Mouse (Mus musculus) E14TG2a.4 (cell line): ENCODE measurements around the gene Rbm33.

ENCODE experiments used
- H3K27me3 ChIP-seq: 2 replicates; pipeline ENCODE4 v1.6.1; 2014; ENCODE audit warnings: low read length, control low read depth; ENCODE audit not compliant: insufficient read depth
- H3K36me3 ChIP-seq: 2 replicates; pipeline ENCODE4 v1.6.1; 2014; ENCODE audit warnings: low read length, control low read depth; ENCODE audit not compliant: insufficient read depth
- H3K4me1 ChIP-seq: replicated peaks from 2 replicates; pipeline ENCODE4 v1.6.1; 2014; ENCODE audit warnings: low read depth, low read length, control low read depth
- H3K4me3 ChIP-seq: replicated peaks from 2 replicates; pipeline ENCODE4 v1.5.1; 2014; ENCODE audit warnings: mild to moderate bottlenecking, low read length
- H3K9me3 ChIP-seq: 2 replicates; pipeline ENCODE4 v1.6.1; 2014; ENCODE audit warnings: low read length, control low read depth
- CTCF ChIP-seq: conservative IDR thresholded peaks from 2 replicates; pipeline ENCODE4 v1.5.1; 2014; ENCODE audit warnings: low read length
- NANOG ChIP-seq: IDR thresholded peaks from 2 replicates; pipeline ENCODE4 v1.6.1; 2014; ENCODE audit warnings: borderline replicate concordance, low read length, mixed read lengths
- POU5F1 ChIP-seq: IDR thresholded peaks from 2 replicates; pipeline ENCODE4 v1.6.1; 2014; ENCODE audit warnings: low read length, borderline replicate concordance

Rbm33 gene

DNA sequence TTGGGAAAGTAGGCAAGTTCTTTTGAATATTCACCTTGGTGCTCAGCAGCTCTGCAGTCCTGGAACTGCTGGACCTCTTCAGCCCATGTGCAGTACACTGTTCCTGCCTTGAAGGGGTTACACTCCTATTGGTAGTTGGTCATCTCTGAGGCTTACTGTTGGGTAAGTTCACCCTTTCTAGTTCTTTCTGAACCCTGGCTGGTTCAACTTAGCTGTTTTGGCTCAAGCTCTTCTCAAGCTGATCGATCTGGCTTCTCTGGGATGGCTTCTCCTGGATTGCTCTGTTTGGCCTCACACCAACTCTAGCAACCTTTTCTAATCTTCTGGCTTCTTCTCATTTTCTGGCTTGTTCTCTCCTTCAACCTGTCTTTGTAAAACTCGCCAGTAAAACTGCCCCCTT, 1.8 kb downstream of the Rbm33 start:
- TF ChIP-seq NANOG (no peak), CTCF (no peak), POU5F1 (no peak)
- H3K36me3 ChIP-seq, result peaks cover 28% of the 10 kb centered on the region
- H3K4me3 ChIP-seq, result peak overlapping the region; percentile 92
- peaks cover 49% of the 10 kb centered on the region for H3K4me1 ChIP-seq
- H3K27me3 ChIP-seq, result no peaks in the 10 kb centered on the region
- no peaks in the 10 kb centered on the region for H3K9me3 ChIP-seq

DNA sequence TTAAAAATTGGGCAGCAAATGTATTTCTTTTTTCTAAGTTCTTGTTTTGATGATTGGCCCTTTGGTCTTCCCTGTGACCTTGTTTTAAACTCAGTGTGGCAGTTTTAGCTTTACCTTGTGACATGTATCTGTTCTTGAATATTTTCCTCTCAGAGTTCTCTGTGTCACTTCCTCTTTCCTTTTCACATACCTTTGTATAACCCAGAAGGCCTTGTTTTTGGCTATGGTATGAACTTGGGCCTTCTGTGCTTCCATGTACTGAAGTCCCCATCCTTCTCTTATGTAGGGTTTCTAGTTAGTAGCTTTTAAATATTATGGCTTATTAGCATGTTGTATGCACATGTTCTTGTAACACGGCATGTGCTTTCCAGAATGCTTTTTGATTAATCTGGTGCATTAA, 4.8 kb downstream of the Rbm33 start:
- peaks cover 28% of the 10 kb centered on the region for H3K36me3 ChIP-seq
- no peak overlapping the region for H3K4me3 ChIP-seq
- H3K27me3 ChIP-seq, result no peaks in the 10 kb centered on the region
- TF ChIP-seq POU5F1 (no peak), CTCF (no peak), NANOG (no peak)
- H3K9me3 ChIP-seq, result no peaks in the 10 kb centered on the region
- peaks cover 68% of the 10 kb centered on the region for H3K4me1 ChIP-seq

DNA sequence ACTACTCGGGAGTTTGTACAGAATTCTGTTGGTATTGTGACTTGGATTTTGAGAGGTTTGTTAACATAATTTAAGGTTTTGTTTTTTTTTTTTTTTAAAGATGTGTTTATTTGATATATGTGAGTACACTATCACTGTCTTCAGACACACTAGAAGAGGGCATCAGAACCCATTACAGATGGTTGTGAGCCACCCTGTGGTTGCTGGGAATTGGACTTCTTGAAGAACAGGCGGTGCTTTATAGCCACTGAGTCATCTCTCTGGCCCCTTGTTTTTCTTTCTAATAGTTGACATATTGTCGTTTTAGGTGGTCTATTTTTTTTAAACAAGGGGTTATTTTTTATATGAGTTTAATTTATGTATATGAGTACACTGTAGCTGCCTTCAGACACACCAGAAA, 5.3 kb downstream of the Rbm33 start:
- peaks cover 72% of the 10 kb centered on the region for H3K4me1 ChIP-seq
- H3K4me3 ChIP-seq, result no peak overlapping the region
- no peaks in the 10 kb centered on the region for H3K9me3 ChIP-seq
- TF ChIP-seq CTCF (no peak), POU5F1 (no peak), NANOG (no peak)
- H3K36me3 ChIP-seq, result peaks cover 28% of the 10 kb centered on the region
- no peaks in the 10 kb centered on the region for H3K27me3 ChIP-seq

DNA sequence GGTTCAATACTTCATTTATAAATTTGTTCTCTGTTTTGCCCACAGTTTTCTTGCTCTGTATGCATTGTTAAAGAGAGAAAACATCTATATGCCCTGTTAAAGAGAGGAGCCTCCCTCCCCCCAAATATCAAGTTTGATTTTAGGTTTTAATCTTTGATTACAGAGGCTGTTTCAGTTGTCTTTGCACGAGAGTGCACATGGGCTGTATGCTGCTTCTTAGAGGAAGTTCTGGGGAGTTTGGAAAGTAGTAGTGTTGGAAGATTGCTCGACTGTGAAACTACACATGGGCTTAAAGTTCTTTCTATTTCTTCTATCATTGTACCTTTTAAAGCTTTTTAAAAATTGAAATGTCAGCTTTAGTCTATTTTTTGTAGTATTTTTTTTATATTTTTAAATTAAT, 6.9 kb downstream of the Rbm33 start:
- Histone ChIP-seq H3K36me3 (peaks cover 25% of the 10 kb centered on the region), H3K9me3 (no peaks in the 10 kb centered on the region), H3K4me1 (peaks cover 72% of the 10 kb centered on the region), H3K4me3 (no peak overlapping the region), H3K27me3 (no peaks in the 10 kb centered on the region)
- no peak for TF ChIP-seq NANOG

DNA sequence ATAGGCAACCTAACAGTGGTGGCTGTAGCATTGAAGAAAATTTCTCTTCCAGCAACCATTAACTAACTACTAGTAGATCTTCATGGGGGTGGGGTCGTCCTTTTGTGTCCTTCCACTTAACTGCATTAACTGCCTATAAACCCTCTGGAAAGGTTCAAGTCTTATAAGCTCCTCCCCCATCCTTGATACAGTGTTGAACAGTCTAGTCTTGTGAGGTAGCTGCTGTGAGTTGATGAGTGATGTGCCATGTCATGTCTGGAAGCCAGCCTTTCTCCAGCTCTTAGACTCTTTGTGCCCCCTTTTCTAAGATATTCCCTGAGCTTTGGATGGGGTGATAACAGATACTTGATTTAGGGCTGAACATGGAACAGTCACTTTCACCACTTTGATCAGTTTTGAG, 7.5 kb downstream of the Rbm33 start:
- Histone ChIP-seq H3K4me3 (no peak overlapping the region), H3K36me3 (peaks cover 20% of the 10 kb centered on the region), H3K9me3 (no peaks in the 10 kb centered on the region), H3K4me1 (peaks cover 73% of the 10 kb centered on the region), H3K27me3 (no peaks in the 10 kb centered on the region)
- no peak for TF ChIP-seq CTCF
- TF ChIP-seq NANOG, result no peak
- no peak for TF ChIP-seq POU5F1

DNA sequence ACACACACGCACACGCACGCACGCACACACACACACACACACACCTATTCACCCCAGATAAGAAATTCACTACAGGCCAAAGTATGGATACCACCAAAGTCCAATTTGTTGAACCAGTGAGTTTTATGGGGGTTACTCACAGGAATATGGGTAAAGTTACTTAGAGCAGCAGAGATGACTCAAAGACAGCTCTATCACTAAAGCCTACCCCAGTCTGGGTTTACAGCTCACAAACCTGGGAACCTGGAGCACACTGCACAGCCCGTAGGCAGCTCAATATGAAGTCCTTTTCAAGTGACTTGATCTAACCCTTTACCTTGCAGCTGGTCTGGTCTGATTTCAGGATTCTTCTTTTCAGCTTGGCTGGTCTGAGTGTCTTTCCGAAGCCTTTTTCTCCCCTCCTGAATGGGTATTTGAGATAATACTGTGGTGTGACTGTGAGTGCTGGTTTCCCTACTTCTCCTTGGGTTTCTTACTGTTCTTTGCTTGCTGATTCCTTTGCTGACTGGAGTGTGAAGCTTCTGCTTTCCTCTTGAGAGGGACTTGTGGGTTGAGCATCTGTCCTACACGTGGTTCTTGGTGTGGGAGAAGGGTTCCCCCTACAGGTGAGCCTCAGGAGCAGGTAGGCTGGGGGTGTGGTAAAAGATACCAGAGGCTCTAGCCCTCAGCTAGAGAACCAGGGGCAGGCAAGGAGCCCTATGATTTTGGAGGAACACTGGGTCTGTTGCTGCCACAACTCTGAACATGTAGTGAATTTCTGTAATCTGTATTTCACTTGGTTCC, 12.3 kb downstream of the Rbm33 start:
- TF ChIP-seq CTCF (peak; percentile 67), POU5F1 (no peak)
- Histone ChIP-seq H3K4me3 (no peak overlapping the region), H3K9me3 (no peaks in the 10 kb centered on the region), H3K36me3 (peaks cover 34% of the 10 kb centered on the region), H3K4me1 (peaks cover 41% of the 10 kb centered on the region), H3K27me3 (no peaks in the 10 kb centered on the region)

DNA sequence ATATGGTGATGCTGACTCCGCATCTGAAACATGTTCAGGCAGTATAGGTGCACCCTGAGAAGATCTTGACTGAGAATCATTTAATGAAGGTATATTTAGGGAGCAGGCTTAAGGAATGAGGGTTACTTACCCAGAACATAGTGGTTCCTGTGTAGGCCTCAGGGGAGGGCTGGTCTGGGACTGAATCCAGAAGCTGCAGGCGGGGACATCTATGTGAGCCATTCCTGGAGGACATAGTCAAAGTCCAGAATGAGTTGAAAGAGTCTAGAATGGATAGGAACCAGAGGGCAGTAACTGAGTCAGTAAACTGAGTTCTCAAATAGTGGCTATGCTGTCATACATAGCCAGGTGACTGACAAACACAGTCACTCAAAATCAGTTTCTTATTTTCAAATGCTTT, 16.8 kb downstream of the Rbm33 start:
- TF ChIP-seq POU5F1, result no peak
- Histone ChIP-seq H3K36me3 (peaks cover 76% of the 10 kb centered on the region), H3K9me3 (no peaks in the 10 kb centered on the region), H3K4me1 (peaks cover 9% of the 10 kb centered on the region), H3K4me3 (no peak overlapping the region), H3K27me3 (no peaks in the 10 kb centered on the region)

DNA sequence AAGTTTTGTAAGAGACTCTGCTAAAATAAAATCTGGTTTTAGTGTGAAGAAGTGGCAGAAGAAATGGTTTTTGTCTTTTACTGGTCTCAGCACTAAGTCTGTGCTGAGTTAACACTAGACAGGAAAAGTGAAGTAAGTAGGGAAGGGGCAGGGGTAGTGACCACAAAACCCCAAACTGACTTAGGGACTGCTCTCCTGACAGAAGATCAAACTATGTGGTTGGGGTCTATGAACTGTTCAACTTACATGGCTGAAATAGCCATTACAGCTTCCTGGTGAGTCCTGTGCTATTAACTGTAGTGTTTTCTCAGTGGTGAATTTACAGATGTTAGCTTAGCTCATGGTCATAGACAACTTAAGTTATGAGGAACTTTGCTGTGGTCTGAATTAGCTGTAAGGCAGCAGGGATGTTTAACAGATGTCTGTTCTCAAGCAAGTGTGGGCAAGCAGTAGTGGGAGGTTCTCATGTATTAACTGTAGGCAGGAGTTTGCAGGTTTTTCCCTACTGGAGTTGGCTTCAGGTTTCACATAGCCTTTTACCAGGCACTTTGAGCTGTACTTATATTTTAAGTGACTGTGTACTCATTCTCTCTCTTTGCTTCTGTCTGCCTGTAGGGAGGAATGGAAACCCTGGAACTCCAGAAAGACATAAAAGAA, 35.1 kb downstream of the Rbm33 start:
- H3K27me3 ChIP-seq, result no peaks in the 10 kb centered on the region
- no peak for TF ChIP-seq NANOG
- no peak for TF ChIP-seq CTCF
- no peak for TF ChIP-seq POU5F1

DNA sequence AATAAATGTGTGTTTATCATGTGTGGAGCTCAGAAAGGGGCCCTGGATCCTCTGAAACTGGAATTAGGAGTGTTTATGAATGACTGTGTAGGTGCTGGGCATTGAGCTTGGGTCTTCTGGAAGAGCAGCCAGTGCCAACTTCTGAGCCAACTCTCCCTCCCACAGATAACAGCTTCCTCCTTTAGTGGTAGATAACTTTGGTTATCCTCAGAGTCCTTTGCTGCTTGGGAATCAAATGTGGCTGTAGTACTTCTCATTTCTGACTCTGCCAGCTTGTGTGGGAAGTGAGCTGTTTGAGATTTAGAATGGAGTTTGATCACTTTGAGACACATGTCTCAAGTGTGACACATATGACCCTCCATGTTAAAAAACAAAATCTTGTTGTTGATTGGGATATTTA, 38.7 kb downstream of the Rbm33 start:
- TF ChIP-seq CTCF, result no peak
- no peak for TF ChIP-seq POU5F1
- no peak for TF ChIP-seq NANOG
- peaks cover 88% of the 10 kb centered on the region for H3K36me3 ChIP-seq
- no peaks in the 10 kb centered on the region for H3K9me3 ChIP-seq
- H3K27me3 ChIP-seq, result no peaks in the 10 kb centered on the region
- H3K4me1 ChIP-seq, result no peaks in the 10 kb centered on the region
- H3K4me3 ChIP-seq, result no peak overlapping the region

More for the DNA sequence above, 35.1 kb downstream of the Rbm33 start:
- Histone ChIP-seq H3K9me3 (no peaks in the 10 kb centered on the region), H3K4me3 (no peak overlapping the region), H3K36me3 (peaks cover 80% of the 10 kb centered on the region), H3K4me1 (no peaks in the 10 kb centered on the region)
